Mouse (Mus musculus): ENCODE measurements around the gene Prr5.

Gene Prr5

GRCm38 (mm10) chr15:84680545-84681454 lies 11.4 kb downstream of the Prr5 start:
- peak; percentile 75 for DNase-seq (ENCODE audit: low read depth, low spot score)

- no peak for DNase-seq (ENCODE audit: low read depth, low spot score)
Observed at GRCm38 (mm10) chr15:84681455-84682193, 12.2 kb downstream of the Prr5 start.

- DNase-seq (ENCODE audit: low read depth, low spot score) = no peak
Observed at GRCm38 (mm10) chr15:84682206-84682605, 12.8 kb downstream of the Prr5 start.

GRCm38 (mm10) chr15:84682821-84683220 lies 13.4 kb downstream of the Prr5 start:
- DNase-seq (ENCODE audit: low read depth, low spot score) = no peak

GRCm38 (mm10) chr15:84684520-84684919 lies 15.1 kb downstream of the Prr5 start:
- DNase-seq (ENCODE audit: low read depth, low spot score) = no peak

GRCm38 (mm10) chr15:84685417-84685816 lies 16.0 kb downstream of the Prr5 start:
- no peak for DNase-seq (ENCODE audit: low read depth, low spot score)

- DNase-seq (ENCODE audit: low read depth, low spot score) = no peak
Observed at GRCm38 (mm10) chr15:84687904-84688303, 18.5 kb downstream of the Prr5 start.

GRCm38 (mm10) chr15:84689356-84689755 lies 19.9 kb downstream of the Prr5 start:
- no peak for DNase-seq (ENCODE audit: low read depth, low spot score)

- DNase-seq (ENCODE audit: low read depth, low spot score) = no peak
Observed at GRCm38 (mm10) chr15:84691513-84691912, 22.1 kb downstream of the Prr5 start.

- DNase-seq (ENCODE audit: low read depth, low spot score) = no peak
Observed at GRCm38 (mm10) chr15:84692645-84693044, 23.2 kb downstream of the Prr5 start.

GRCm38 (mm10) chr15:84696021-84696420 lies 26.6 kb downstream of the Prr5 start:
- no peak for DNase-seq (ENCODE audit: low read depth, low spot score)

- DNase-seq (ENCODE audit: low read depth, low spot score) = no peak
Observed at GRCm38 (mm10) chr15:84697611-84698011, 28.2 kb downstream of the Prr5 start.

GRCm38 (mm10) chr15:84698189-84698588 lies 28.8 kb downstream of the Prr5 start:
- no peak for DNase-seq (ENCODE audit: low read depth, low spot score)

- DNase-seq (ENCODE audit: low read depth, low spot score) = no peak
Observed at GRCm38 (mm10) chr15:84700147-84700794, 30.9 kb downstream of the Prr5 start.

GRCm38 (mm10) chr15:84701947-84702346 lies 32.5 kb downstream of the Prr5 start:
- no peak for DNase-seq (ENCODE audit: low read depth, low spot score)

GRCm38 (mm10) chr15:84702391-84703345 lies 33.2 kb downstream of the Prr5 start:
- no peak for DNase-seq (ENCODE audit: low read depth, low spot score)

- DNase-seq (ENCODE audit: low read depth, low spot score) = no peak
Observed at GRCm38 (mm10) chr15:84703992-84704391, 34.6 kb downstream of the Prr5 start.

GRCm38 (mm10) chr15:84705351-84705901 lies 36.0 kb downstream of the Prr5 start:
- no peak for DNase-seq (ENCODE audit: low read depth, low spot score)

- no peak for DNase-seq (ENCODE audit: low read depth, low spot score)
Observed at GRCm38 (mm10) chr15:84706983-84707619, 37.7 kb downstream of the Prr5 start.
